Mouse (Mus musculus): ENCODE measurements around the gene A530016L24Rik.
A peak's percentile ranks its signal among the peaks of the same experiment; 100 is the strongest.

Gene A530016L24Rik

GRCm38 (mm10) chr12:112503003-112503771 lies 13.9 kb downstream of the A530016L24Rik start:
- no peak for DNase-seq

- DNase-seq, result no peak
Observed at GRCm38 (mm10) chr12:112506267-112506666, 17.0 kb downstream of the A530016L24Rik start.

GRCm38 (mm10) chr12:112507264-112507663 lies 18.0 kb downstream of the A530016L24Rik start:
- no peak for DNase-seq

GRCm38 (mm10) chr12:112507984-112508383 lies 18.7 kb downstream of the A530016L24Rik start:
- DNase-seq, result no peak

- DNase-seq, result no peak
Observed at GRCm38 (mm10) chr12:112510365-112510732, 21.1 kb downstream of the A530016L24Rik start.

GRCm38 (mm10) chr12:112510733-112511372 lies 21.6 kb downstream of the A530016L24Rik start:
- no peak for DNase-seq

- no peak for DNase-seq
Observed at GRCm38 (mm10) chr12:112514897-112515296, 25.6 kb downstream of the A530016L24Rik start.

- DNase-seq, result no peak
Observed at GRCm38 (mm10) chr12:112516697-112517337, 27.6 kb downstream of the A530016L24Rik start, which contains the start of gene Tmem179. TSS of gene Tmem179 (minus strand) at chr12:112516747.

GRCm38 (mm10) chr12:112518105-112518504 lies 28.9 kb downstream of the A530016L24Rik start:
- DNase-seq, result no peak

- DNase-seq, result no peak
Observed at GRCm38 (mm10) chr12:112533758-112534157, 44.5 kb downstream of the A530016L24Rik start.

- no peak for DNase-seq
Observed at GRCm38 (mm10) chr12:112537233-112537632, 48.0 kb downstream of the A530016L24Rik start.

GRCm38 (mm10) chr12:112538356-112538755 lies 49.1 kb downstream of the A530016L24Rik start:
- DNase-seq, result no peak

- DNase-seq, result no peak
Observed at GRCm38 (mm10) chr12:112539466-112539965, 50.3 kb downstream of the A530016L24Rik start.

- no peak for DNase-seq
Observed at GRCm38 (mm10) chr12:112540321-112540720, 51.1 kb downstream of the A530016L24Rik start.

- DNase-seq, result no peak
Observed at GRCm38 (mm10) chr12:112541483-112542091, 52.3 kb downstream of the A530016L24Rik start.

GRCm38 (mm10) chr12:112542257-112542919 lies 53.1 kb downstream of the A530016L24Rik start:
- no peak for DNase-seq

- DNase-seq, result peak; percentile 68 to 75
Observed at GRCm38 (mm10) chr12:112542920-112543300, 53.7 kb downstream of the A530016L24Rik start.

- no peak for DNase-seq
Observed at GRCm38 (mm10) chr12:112543941-112544340, 54.7 kb downstream of the A530016L24Rik start.

GRCm38 (mm10) chr12:112544946-112545701 lies 55.9 kb downstream of the A530016L24Rik start:
- DNase-seq, result no peak

- DNase-seq, result no peak
Observed at GRCm38 (mm10) chr12:112546110-112546509, 56.9 kb downstream of the A530016L24Rik start.

- no peak for DNase-seq
Observed at GRCm38 (mm10) chr12:112549287-112549686, 60.0 kb downstream of the A530016L24Rik start.

All from thymus, postnatal 36 days (tissue).